Mouse (Mus musculus) neural tube, embryonic 13.5 days (tissue): Measurements from ENCODE around the gene Zmynd8. TPM values are rescaled to one million over a fixed set of nuclear protein-coding genes. Genes with fewer than 3 reads are reported as not detected.

Experiments
- ATAC-seq: fragments of 200-750 bp; cut with Nextera tagmentation; 2 replicates; pipeline ENCODE4 v1.8.0; 2017; ENCODE audit warnings: low read depth, mild to moderate bottlenecking, moderate TSS enrichment, moderate library complexity
- H3K27ac ChIP-seq: fragments of 300-500 bp; sonication (generic); replicated peaks from 2 replicates; pipeline ENCODE4 v1.5.1; 2015; ENCODE audit warnings: moderate library complexity, mild to moderate bottlenecking, inconsistent platforms
- H3K27me3 ChIP-seq: fragments of 300-500 bp; sonication (generic); 2 replicates; pipeline ENCODE4 v1.6.1; 2015; ENCODE audit warnings: mild to moderate bottlenecking, inconsistent platforms
- H3K36me3 ChIP-seq: fragments of 300-500 bp; sonication (generic); 2 replicates; pipeline ENCODE4 v1.6.1; 2015; ENCODE audit warnings: mild to moderate bottlenecking, inconsistent platforms
- H3K4me1 ChIP-seq: fragments of 300-500 bp; sonication (generic); replicated peaks from 2 replicates; pipeline ENCODE4 v1.6.1; 2015; ENCODE audit warnings: inconsistent platforms
- H3K4me2 ChIP-seq: fragments of 300-500 bp; sonication (generic); 2 replicates; pipeline ENCODE4 v1.6.1; 2015; ENCODE audit warnings: inconsistent platforms, mild to moderate bottlenecking, moderate library complexity
- H3K4me3 ChIP-seq: fragments of 300-500 bp; sonication (generic); 2 replicates; pipeline ENCODE4 v1.5.1; 2015; ENCODE audit warnings: mild to moderate bottlenecking, inconsistent platforms
- H3K9ac ChIP-seq: fragments of 300-500 bp; sonication (generic); 2 replicates; pipeline ENCODE4 v1.6.1; 2015; ENCODE audit warnings: moderate library complexity, mild to moderate bottlenecking, inconsistent platforms
- H3K9me3 ChIP-seq: fragments of 300-500 bp; sonication (generic); 2 replicates; pipeline ENCODE4 v1.6.1; 2016; ENCODE audit warnings: inconsistent platforms
- WGBS: fragments of 180-500 bp; shearing (Covaris S2); methylation state at CpG from one replicate; pipeline ENCODE4 v1.1.7; 2015; 5-methylcytosine and 5-hydroxymethylcytosine counted together
- polyA plus RNA-seq: library from polyadenylated mRNA; unstranded; fragments of >200 nt; fragmentation: Nextera tagmentation; extraction: Ambion mirVana; gene quantifications from 2 replicates; pipeline ENCODE4 v1.2.1, GENCODE M21; 2015

Gene Zmynd8
- polyA plus RNA-seq, 1 experiment from 2014 or later: 69.0 TPM

DNA sequence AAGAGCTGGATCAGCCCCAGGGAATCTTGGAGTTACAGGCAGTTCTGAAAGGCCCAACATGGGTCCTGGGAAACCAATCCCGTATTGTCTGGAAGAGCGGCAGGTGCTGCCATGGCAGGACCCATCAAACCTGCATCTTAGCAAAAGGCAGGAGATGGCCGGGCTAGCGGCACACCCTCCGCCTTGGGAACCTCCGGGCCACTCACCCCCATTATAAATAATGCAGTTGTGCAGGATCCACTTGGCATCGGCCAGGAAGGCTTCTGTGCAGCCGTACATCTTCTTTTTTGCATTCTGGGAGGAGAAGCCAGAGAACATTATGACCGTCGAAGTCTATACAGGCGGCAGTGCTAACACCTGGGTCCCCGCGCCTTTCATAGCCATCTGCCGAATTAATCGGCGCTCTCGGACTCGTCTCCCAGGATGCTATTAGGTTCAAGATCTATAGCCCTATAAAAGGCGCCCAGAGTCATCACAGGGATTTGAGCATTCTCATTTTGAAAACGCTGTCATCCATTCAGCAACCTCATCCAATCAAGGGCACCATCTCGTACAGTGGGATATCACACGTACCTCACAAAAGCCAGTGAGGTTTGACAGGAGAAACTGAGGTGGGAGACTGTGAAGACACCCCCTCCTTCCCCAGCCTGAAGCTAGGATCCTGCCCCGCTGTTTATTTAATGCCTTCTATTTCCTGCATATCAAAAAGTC is 60.1 kb downstream of the Zmynd8 start:
- Histone ChIP-seq H3K27me3 (no peaks in the 10 kb centered on the region), H3K4me2 (no peak overlapping the region; the same call in 1 of the 2 replicates), H3K4me1 (peaks cover 38% of the 10 kb centered on the region), H3K27ac (peak overlapping the region; percentile 84), H3K9ac (no peak overlapping the region), H3K4me3 (no peak overlapping the region), H3K9me3 (no peaks in the 10 kb centered on the region), H3K36me3 (peaks cover 88% of the 10 kb centered on the region)
- 30% methylated on average over 23 of the region's 23 CpGs for WGBS
- peak; percentile 85 for ATAC-seq

DNA sequence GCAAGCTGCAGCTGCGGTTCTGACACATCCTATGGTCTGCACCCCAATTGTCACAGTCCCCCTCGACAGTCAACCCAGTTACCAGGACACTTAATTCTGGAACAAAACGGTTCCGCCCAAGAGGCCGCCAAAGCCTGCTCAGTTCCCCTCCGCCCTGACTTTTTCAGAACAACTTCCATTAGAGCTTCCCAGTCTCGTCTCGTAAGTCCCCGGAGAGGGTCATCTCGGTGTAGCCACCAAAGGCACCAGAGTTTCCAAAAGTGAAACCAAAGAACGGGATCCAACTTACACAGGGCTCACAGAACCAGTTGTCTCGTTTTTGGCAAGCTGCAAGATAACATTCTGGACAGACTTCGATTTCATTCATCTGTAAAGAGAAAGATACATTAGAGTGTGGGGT is 64.2 kb downstream of the Zmynd8 start:
- Histone ChIP-seq H3K9me3 (no peaks in the 10 kb centered on the region), H3K27me3 (no peaks in the 10 kb centered on the region), H3K27ac (0 out of 2 replicates have a peak overlapping the region, but pooled peaks have one; percentile 28), H3K36me3 (peaks cover 88% of the 10 kb centered on the region), H3K4me2 (no peak overlapping the region), H3K9ac (no peak overlapping the region), H3K4me3 (no peak overlapping the region), H3K4me1 (peaks cover 43% of the 10 kb centered on the region)
- no peak for ATAC-seq
- WGBS: 90% methylated on average over 13 of the region's 13 CpGs

DNA sequence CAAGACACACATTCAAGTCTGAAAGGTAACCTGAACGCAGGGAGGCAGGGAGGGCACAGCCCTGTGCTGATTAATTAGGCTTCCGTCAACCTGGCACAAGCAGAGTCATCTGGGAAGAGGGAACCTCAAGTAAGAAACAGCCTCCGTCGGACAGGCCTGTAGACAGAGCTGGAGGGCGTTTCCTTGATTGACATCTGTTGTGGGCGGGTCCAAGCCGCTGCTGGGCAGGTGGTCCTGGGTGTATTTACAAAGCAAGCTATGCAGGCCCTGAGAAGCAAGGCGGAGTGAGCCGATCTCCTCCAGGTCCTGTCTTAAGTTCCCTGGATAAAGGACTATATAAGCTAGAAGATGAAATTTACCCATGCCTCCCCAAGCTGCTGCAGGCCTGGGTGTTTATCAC is 65.3 kb downstream of the Zmynd8 start:
- H3K4me2 ChIP-seq: no peak overlapping the region
- H3K4me3 ChIP-seq: no peak overlapping the region
- H3K9ac ChIP-seq: no peak overlapping the region
- peaks cover 97% of the 10 kb centered on the region for H3K36me3 ChIP-seq
- peak overlapping the region; percentile 28 for H3K27ac ChIP-seq
- H3K4me1 ChIP-seq: peaks cover 36% of the 10 kb centered on the region
- WGBS: 62% methylated on average over 9 of the region's 9 CpGs
- H3K9me3 ChIP-seq: no peaks in the 10 kb centered on the region
- no peak for ATAC-seq
- no peaks in the 10 kb centered on the region for H3K27me3 ChIP-seq

DNA sequence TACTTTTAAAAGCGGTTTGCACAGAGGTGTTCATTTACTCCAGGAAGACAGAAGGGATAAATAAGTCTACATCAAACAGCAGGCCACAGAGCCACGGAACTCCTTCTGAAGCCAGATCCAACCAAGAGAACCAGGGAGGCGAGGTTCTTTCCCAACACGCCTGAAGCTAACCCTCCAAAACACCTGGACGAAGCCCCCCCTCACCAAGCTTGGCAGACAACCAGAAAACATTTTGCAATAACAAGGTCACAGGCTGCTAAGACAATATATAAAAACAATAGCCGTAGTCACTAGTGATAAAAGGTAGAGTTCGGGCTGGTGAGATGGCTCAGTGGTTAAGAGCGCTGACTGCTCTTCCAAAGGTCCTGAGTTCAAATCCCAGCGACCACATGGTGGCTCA is 66.1 kb downstream of the Zmynd8 start:
- ATAC-seq: no peak
- H3K9ac ChIP-seq: no peak overlapping the region
- H3K4me1 ChIP-seq: peaks cover 29% of the 10 kb centered on the region
- H3K27me3 ChIP-seq: no peaks in the 10 kb centered on the region
- H3K36me3 ChIP-seq: peaks cover 97% of the 10 kb centered on the region
- H3K27ac ChIP-seq: no peak overlapping the region
- H3K4me2 ChIP-seq: no peak overlapping the region
- no peak overlapping the region for H3K4me3 ChIP-seq
- H3K9me3 ChIP-seq: no peaks in the 10 kb centered on the region
- WGBS: 92% methylated on average over 9 of the region's 9 CpGs

DNA sequence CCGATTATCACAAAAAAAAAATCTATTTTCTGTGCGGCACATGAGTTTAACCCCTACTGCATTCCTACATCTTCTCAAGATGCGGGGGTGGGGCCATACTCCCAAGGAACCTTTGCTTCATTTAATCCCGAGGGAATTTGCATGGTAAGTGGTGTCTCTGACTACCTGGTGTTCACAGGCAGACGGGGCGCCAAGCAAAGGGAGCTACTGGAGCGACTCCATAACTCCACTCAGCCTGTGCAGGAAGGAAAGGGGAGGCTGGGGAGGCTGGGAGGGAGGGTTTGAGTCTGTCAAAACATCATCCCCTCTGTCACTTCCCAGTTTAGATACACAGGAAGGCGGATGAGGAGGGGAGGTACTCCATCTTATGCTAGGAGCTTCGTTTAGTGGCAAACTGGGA is 66.5 kb downstream of the Zmynd8 start:
- 78% methylated on average over 9 of the region's 9 CpGs for WGBS
- Histone ChIP-seq H3K27ac (no peak overlapping the region), H3K9ac (0 out of 2 replicates have a peak overlapping the region, but pooled peaks have one; percentile 2), H3K4me3 (no peak overlapping the region), H3K4me1 (peaks cover 25% of the 10 kb centered on the region), H3K9me3 (no peaks in the 10 kb centered on the region), H3K4me2 (no peak overlapping the region), H3K36me3 (peaks cover 95% of the 10 kb centered on the region), H3K27me3 (no peaks in the 10 kb centered on the region)
- no peak for ATAC-seq

DNA sequence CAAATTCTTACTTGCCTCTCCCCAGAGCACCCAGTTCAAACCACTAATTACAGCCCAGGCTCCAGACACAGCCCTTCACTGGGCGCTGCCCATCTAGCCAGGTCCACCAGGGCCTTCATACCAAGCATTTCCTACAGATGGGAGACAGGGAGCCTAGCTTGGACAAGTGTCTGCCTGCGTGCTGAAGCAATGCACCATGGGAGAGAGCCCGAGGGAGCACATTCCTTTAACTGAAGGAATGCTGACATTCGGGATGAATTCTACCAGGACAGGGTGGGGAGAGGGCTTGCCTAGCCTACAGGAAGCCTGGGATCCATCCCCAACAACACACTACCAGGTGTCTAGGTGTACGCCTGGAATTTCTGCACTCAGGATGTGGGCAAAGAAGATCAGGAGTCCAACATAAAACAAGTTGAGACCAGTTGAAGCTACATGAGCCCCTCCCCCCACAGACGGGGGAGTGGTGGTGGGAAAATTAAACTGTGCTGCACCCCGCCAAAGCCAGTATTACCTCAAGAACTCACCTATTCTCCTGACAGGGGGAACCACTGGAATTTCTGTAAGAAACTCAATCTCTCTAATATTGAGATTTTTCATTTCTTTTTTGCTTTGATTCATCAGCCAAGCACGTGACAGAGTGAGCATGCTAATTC is 67.1 kb downstream of the Zmynd8 start:
- no peak for ATAC-seq
- 82% methylated on average over 8 of the region's 8 CpGs for WGBS
- H3K4me2 ChIP-seq: no peak overlapping the region
- H3K36me3 ChIP-seq: peaks cover 96% of the 10 kb centered on the region
- H3K9me3 ChIP-seq: no peaks in the 10 kb centered on the region
- H3K9ac ChIP-seq: no peak overlapping the region
- no peak overlapping the region for H3K27ac ChIP-seq
- no peak overlapping the region for H3K4me3 ChIP-seq
- H3K27me3 ChIP-seq: no peaks in the 10 kb centered on the region
- peaks cover 21% of the 10 kb centered on the region for H3K4me1 ChIP-seq

DNA sequence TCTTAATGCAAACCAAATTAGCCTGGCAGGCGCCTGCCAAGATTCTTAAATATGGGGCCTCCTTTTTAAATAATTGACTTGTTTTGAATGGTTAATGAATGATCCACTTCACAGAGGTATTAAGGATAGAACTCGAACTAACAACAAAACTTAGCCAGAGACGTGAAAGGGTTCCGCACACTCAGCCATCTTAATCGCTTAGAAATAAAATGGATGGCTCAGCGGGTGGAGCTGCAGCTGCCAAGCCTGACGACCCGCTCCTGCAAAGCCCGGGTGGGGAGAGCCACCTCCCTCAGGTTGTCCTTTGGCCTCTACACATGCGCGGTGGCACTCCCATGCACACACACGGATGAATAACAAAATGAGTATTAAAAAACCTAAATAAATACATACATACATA is 70.0 kb downstream of the Zmynd8 start:
- no peak overlapping the region for H3K4me2 ChIP-seq
- no peak overlapping the region for H3K4me3 ChIP-seq
- H3K36me3 ChIP-seq: peaks cover 94% of the 10 kb centered on the region
- 60% methylated on average over 12 of the region's 12 CpGs for WGBS
- no peak for ATAC-seq
- H3K9ac ChIP-seq: no peak overlapping the region
- no peaks in the 10 kb centered on the region for H3K27me3 ChIP-seq
- H3K4me1 ChIP-seq: peaks cover 38% of the 10 kb centered on the region
- no peaks in the 10 kb centered on the region for H3K9me3 ChIP-seq
- no peak overlapping the region for H3K27ac ChIP-seq

DNA sequence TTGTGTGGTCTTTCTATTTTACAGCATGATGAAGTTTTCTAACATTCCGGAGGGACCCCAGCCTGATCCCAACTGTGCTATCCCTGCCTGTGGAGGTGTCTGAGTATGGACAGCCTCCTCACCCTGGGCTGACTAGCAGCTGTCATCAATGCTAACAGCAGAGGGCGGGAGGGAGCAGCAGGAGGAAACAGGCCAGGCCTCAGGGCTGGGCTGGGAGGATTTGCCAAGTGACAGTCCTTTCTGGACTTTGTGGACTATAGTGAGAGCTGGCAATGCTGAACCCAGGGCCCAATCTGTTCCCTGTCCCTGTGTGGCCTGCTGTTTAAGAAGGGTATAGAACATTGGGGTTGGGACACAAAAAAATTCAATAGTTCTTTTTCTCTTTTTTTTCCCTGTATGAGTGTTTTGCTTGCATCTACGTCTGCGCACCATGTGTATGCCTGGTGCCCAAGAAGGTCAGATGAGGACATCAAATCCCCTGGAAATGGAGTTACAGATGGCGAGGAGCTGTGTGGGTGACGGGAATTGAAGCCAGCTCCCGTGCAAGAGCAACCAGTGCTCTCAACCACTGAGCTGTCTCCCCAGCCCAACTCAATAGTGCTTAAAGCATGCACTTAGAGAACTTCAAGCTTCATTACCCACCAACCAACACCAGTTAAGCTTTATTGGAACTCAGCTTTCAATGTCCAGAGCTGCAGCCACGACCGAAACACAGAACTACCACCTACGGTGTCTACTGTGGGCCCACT is 72.7 kb downstream of the Zmynd8 start:
- WGBS: 64% methylated on average over 10 of the region's 10 CpGs
- peak; percentile 28; the same call in 1 of the 2 replicates for ATAC-seq

DNA sequence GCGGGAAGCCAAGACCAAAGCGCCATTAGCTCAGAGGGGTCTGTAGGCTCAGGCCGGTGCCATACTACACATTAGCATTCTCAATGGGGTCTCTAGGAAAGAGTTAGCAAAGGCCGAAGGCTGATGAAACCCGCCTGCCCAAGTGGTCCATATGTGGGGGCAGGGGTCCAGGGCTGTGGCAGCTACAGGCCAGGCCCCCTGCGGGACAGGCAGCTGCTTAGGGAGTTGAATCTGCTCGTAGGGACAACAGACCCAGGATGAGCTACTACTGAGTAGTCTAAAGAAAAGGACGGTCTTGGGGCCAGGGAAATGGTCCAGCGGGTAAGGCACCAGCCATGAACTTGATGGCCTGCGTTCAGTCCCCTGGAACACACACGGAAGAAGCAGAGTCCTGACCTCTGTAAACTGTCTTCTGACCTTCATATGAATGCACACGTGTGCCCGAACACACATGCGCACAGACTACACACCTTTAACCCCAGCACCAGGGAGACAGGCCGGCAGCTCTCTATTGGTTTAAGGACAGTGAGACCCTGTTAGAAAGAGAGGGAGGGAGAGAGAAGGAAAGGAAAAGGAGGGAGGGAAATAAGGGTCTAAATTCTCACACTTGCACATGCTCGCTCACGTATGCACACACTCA is 73.4 kb downstream of the Zmynd8 start:
- Histone ChIP-seq H3K9me3 (no peaks in the 10 kb centered on the region), H3K27me3 (no peaks in the 10 kb centered on the region), H3K4me2 (no peak overlapping the region), H3K27ac (peak overlapping the region; percentile 54; the same call in 1 of the 2 replicates), H3K9ac (no peak overlapping the region), H3K36me3 (peaks cover 85% of the 10 kb centered on the region), H3K4me1 (peaks cover 33% of the 10 kb centered on the region), H3K4me3 (no peak overlapping the region)
- ATAC-seq: 0 out of 2 replicates have a peak, but pooled peaks have one; percentile 20
- 81% methylated on average over 17 of the region's 17 CpGs for WGBS

More for the DNA sequence above, 72.7 kb downstream of the Zmynd8 start:
- Histone ChIP-seq H3K4me1 (peaks cover 40% of the 10 kb centered on the region), H3K27ac (no peak overlapping the region), H3K4me3 (no peak overlapping the region), H3K9me3 (no peaks in the 10 kb centered on the region), H3K9ac (no peak overlapping the region), H3K27me3 (no peaks in the 10 kb centered on the region), H3K4me2 (no peak overlapping the region), H3K36me3 (peaks cover 87% of the 10 kb centered on the region)

DNA sequence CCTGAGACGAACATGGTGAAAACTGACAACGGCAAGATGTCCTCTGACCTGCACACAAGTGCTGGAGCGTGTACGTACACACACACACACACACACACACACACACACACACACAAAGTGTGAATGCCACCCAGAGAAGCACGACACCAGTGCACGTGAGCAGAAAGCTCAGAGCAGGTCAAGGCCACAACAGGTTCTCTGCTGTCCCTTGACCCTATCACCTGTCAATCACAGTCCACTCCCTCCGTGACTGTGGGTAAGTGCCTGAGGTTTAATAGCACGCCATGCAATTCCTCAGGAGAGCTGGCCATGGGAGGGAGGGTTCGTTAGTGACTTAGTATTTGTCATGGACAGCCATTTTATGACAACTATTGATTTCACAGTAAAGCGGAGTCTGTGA is 74.0 kb downstream of the Zmynd8 start:
- Histone ChIP-seq H3K9ac (no peak overlapping the region), H3K4me1 (peaks cover 31% of the 10 kb centered on the region), H3K27ac (peak overlapping the region; percentile 54; the same call in 1 of the 2 replicates), H3K27me3 (no peaks in the 10 kb centered on the region), H3K4me3 (no peak overlapping the region), H3K4me2 (no peak overlapping the region), H3K9me3 (no peaks in the 10 kb centered on the region), H3K36me3 (peaks cover 85% of the 10 kb centered on the region)
- 81% methylated on average over 10 of the region's 10 CpGs for WGBS
- ATAC-seq: no peak

DNA sequence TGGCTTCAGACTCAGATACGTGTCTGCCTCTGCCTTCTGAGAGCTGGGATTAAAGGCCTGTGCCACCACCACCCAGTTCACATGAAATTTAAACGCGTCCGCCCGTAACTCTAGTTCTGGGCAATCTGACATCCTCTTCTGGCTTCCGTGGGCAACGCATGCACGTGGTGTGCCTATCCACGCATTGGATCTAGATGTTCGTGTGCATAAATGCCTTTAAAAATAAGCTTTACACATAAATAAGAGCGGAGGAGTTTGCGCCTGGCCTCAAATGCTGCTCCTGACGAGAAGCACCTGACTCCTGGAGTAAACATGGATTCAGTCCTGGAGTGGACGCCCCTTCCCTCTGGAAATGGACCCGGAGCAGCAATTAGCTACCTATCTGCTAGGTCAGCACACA is 76.3 kb downstream of the Zmynd8 start:
- Histone ChIP-seq H3K4me1 (peaks cover 30% of the 10 kb centered on the region), H3K4me3 (no peak overlapping the region), H3K36me3 (peaks cover 84% of the 10 kb centered on the region), H3K27ac (no peak overlapping the region), H3K4me2 (no peak overlapping the region), H3K9me3 (no peaks in the 10 kb centered on the region), H3K9ac (no peak overlapping the region), H3K27me3 (no peaks in the 10 kb centered on the region)
- 93% methylated on average over 15 of the region's 15 CpGs for WGBS
- no peak for ATAC-seq

DNA sequence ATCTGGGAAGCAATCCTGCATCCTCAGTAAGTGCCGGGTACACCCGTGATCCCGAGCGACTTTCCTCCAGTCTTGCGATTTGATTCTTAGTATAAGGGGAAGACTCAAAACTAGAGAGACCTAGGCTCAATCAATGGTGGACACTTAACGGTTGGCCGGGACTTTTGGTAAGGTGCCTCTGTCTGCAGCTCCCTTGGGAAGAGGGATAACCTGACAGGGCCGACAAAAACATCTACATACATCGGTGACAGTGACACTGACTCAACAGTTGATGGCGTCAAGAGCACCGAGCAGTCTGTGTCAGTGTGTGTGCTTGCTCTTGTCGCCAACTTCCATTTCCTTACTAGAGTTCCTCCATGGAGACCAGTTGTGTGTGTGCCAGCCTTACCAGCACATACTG is 77.1 kb downstream of the Zmynd8 start:
- H3K4me3 ChIP-seq: no peak overlapping the region
- H3K4me1 ChIP-seq: peaks cover 34% of the 10 kb centered on the region
- no peaks in the 10 kb centered on the region for H3K9me3 ChIP-seq
- H3K27ac ChIP-seq: peak overlapping the region; percentile 67
- no peaks in the 10 kb centered on the region for H3K27me3 ChIP-seq
- H3K4me2 ChIP-seq: no peak overlapping the region
- ATAC-seq: no peak
- H3K9ac ChIP-seq: no peak overlapping the region
- WGBS: 87% methylated on average over 12 of the region's 12 CpGs
- peaks cover 84% of the 10 kb centered on the region for H3K36me3 ChIP-seq
